Mouse (Mus musculus) liver, embryonic 16.5 days (tissue): ENCODE measurements around the gene Col3a1. TPM values are rescaled to one million over a fixed set of nuclear protein-coding genes. Genes with fewer than 3 reads are reported as not detected.

ENCODE experiments used
- ATAC-seq: fragments of 200-750 bp; cut with Nextera tagmentation; 2 replicates; pipeline ENCODE4 v1.8.0; 2017; ENCODE audit warnings: low read depth, mild to moderate bottlenecking, moderate number of reproducible peaks, moderate library complexity
- H3K27ac ChIP-seq: fragments of 300-500 bp; sonication (generic); 2 replicates; pipeline ENCODE4 v1.5.1; 2014; ENCODE audit warnings: mild to moderate bottlenecking, low read length
- H3K27me3 ChIP-seq: fragments of 300-500 bp; sonication (generic); 2 replicates; pipeline ENCODE4 v1.6.1; 2014; ENCODE audit warnings: low read depth, low read length, mixed read lengths; ENCODE audit not compliant: control insufficient read depth, insufficient read depth
- H3K36me3 ChIP-seq: fragments of 300-500 bp; sonication (generic); 2 replicates; pipeline ENCODE4 v1.6.1; 2014; ENCODE audit warnings: mild to moderate bottlenecking; ENCODE audit not compliant: control insufficient read depth, insufficient read depth
- H3K4me1 ChIP-seq: fragments of 300-500 bp; sonication (generic); 2 replicates; pipeline ENCODE4 v1.6.1; 2014; ENCODE audit warnings: low read depth, low read length, mixed read lengths; ENCODE audit not compliant: control insufficient read depth
- H3K4me2 ChIP-seq: fragments of 300-500 bp; sonication (generic); 2 replicates; pipeline ENCODE4 v1.6.1; 2014; ENCODE audit warnings: low read depth, low read length, mixed read lengths
- H3K4me3 ChIP-seq: fragments of 300-500 bp; sonication (generic); 2 replicates; pipeline ENCODE4 v1.5.1; 2014; ENCODE audit warnings: low read depth, mild to moderate bottlenecking, low read length
- H3K9ac ChIP-seq: fragments of 300-500 bp; sonication (generic); 2 replicates; pipeline ENCODE4 v1.6.1; 2014; ENCODE audit warnings: low read depth, low read length
- H3K9me3 ChIP-seq: fragments of 300-500 bp; sonication (generic); replicated peaks from 2 replicates; pipeline ENCODE4 v1.6.1; 2016; ENCODE audit warnings: low read length; ENCODE audit not compliant: control insufficient read depth
- WGBS: fragments of 180-500 bp; shearing (Covaris S2); extraction: QIAGEN DNeasy Blood & Tissue Kit; methylation state at CpG from one replicate; pipeline ENCODE4 v1.1.7; 2014; ENCODE audit not compliant: insufficient replicate concordance; 5-methylcytosine and 5-hydroxymethylcytosine counted together
- polyA plus RNA-seq: library from polyadenylated mRNA; unstranded; fragments of >200 nt; fragmentation: Nextera tagmentation; extraction: Ambion mirVana; gene quantifications from 2 replicates; pipeline ENCODE4 v1.2.1, GENCODE M21; 2015

Col3a1 gene
- polyA plus RNA-seq = 104 and 123 TPM in 2 replicates

- Histone ChIP-seq H3K36me3 (no peaks in the 10 kb centered on the region), H3K4me2 (no peak within 1 kb of the TSS), H3K9me3 (no peaks in the 10 kb centered on the region), H3K27me3 (no peaks in the 10 kb centered on the region), H3K9ac (no peak within 1 kb of the TSS), H3K27ac (no peak within 1 kb of the TSS), H3K4me3 (no peak within 1 kb of the TSS; the same call in 1 of the 2 replicates), H3K4me1 (no peaks in the 10 kb centered on the region)
- WGBS = 74% methylated on average over 4 of the region's 4 CpGs
- no peak for ATAC-seq
Measured at GRCm38 (mm10) chr1:45311388-45311787, at the start of gene Col3a1. Col3a1 (plus strand) TSS chr1:45311538.

GRCm38 (mm10) chr1:45269421-45269820 lies 41.9 kb upstream of the Col3a1 start:
- no peaks in the 10 kb centered on the region for H3K36me3 ChIP-seq
- H3K27me3 ChIP-seq = no peaks in the 10 kb centered on the region
- H3K4me1 ChIP-seq = no peaks in the 10 kb centered on the region
- no peak overlapping the region for H3K4me2 ChIP-seq
- no peak for ATAC-seq
- H3K4me3 ChIP-seq = no peak overlapping the region
- H3K9me3 ChIP-seq = no peaks in the 10 kb centered on the region
- no peak overlapping the region for H3K9ac ChIP-seq
- H3K27ac ChIP-seq = no peak overlapping the region

- Histone ChIP-seq H3K27ac (no peak overlapping the region), H3K36me3 (no peaks in the 10 kb centered on the region), H3K9me3 (no peaks in the 10 kb centered on the region), H3K9ac (no peak overlapping the region), H3K4me2 (no peak overlapping the region), H3K4me1 (no peaks in the 10 kb centered on the region), H3K4me3 (no peak overlapping the region), H3K27me3 (no peaks in the 10 kb centered on the region)
- 64% methylated on average over 2 of the region's 2 CpGs for WGBS
- ATAC-seq = no peak
Measured at GRCm38 (mm10) chr1:45276006-45276539, 35.3 kb upstream of the Col3a1 start.

- no peaks in the 10 kb centered on the region for H3K36me3 ChIP-seq
- WGBS = 74% methylated on average over 1 of the region's 1 CpGs
- H3K4me1 ChIP-seq = no peaks in the 10 kb centered on the region
- H3K9me3 ChIP-seq = no peaks in the 10 kb centered on the region
- no peak overlapping the region for H3K4me2 ChIP-seq
- H3K4me3 ChIP-seq = no peak overlapping the region
- no peak overlapping the region for H3K9ac ChIP-seq
- no peaks in the 10 kb centered on the region for H3K27me3 ChIP-seq
- no peak overlapping the region for H3K27ac ChIP-seq
- ATAC-seq = no peak
Measured at GRCm38 (mm10) chr1:45287954-45288353, 23.4 kb upstream of the Col3a1 start.

GRCm38 (mm10) chr1:45290037-45290436 lies 21.3 kb upstream of the Col3a1 start:
- no peak overlapping the region for H3K27ac ChIP-seq
- ATAC-seq = no peak
- H3K36me3 ChIP-seq = no peaks in the 10 kb centered on the region
- H3K27me3 ChIP-seq = no peaks in the 10 kb centered on the region
- H3K4me1 ChIP-seq = no peaks in the 10 kb centered on the region
- 51% methylated on average over 4 of the region's 4 CpGs for WGBS
- no peak overlapping the region for H3K4me3 ChIP-seq
- no peaks in the 10 kb centered on the region for H3K9me3 ChIP-seq
- no peak overlapping the region for H3K4me2 ChIP-seq
- H3K9ac ChIP-seq = no peak overlapping the region

GRCm38 (mm10) chr1:45299394-45300119 lies 11.8 kb upstream of the Col3a1 start:
- no peaks in the 10 kb centered on the region for H3K4me1 ChIP-seq
- H3K27me3 ChIP-seq = no peaks in the 10 kb centered on the region
- ATAC-seq = no peak
- H3K9me3 ChIP-seq = no peaks in the 10 kb centered on the region
- no peaks in the 10 kb centered on the region for H3K36me3 ChIP-seq
- H3K9ac ChIP-seq = no peak overlapping the region
- no peak overlapping the region for H3K4me3 ChIP-seq
- 50% methylated on average over 3 of the region's 3 CpGs for WGBS
- H3K27ac ChIP-seq = no peak overlapping the region
- no peak overlapping the region for H3K4me2 ChIP-seq

- WGBS = 35% methylated on average over 1 of the region's 1 CpGs
- H3K9ac ChIP-seq = no peak overlapping the region
- H3K4me1 ChIP-seq = no peaks in the 10 kb centered on the region
- H3K4me3 ChIP-seq = no peak overlapping the region
- ATAC-seq = no peak
- no peak overlapping the region for H3K27ac ChIP-seq
- H3K36me3 ChIP-seq = no peaks in the 10 kb centered on the region
- H3K27me3 ChIP-seq = no peaks in the 10 kb centered on the region
- no peaks in the 10 kb centered on the region for H3K9me3 ChIP-seq
- H3K4me2 ChIP-seq = no peak overlapping the region
Measured at GRCm38 (mm10) chr1:45304273-45304672, 7.1 kb upstream of the Col3a1 start.

- H3K27me3 ChIP-seq = no peaks in the 10 kb centered on the region
- no peak overlapping the region for H3K9ac ChIP-seq
Measured at GRCm38 (mm10) chr1:45309015-45309414, 2.3 kb upstream of the Col3a1 start.

GRCm38 (mm10) chr1:45311962-45312361 lies 624 bp downstream of the Col3a1 start:
- no peak overlapping the region for H3K9ac ChIP-seq
- H3K27ac ChIP-seq = no peak overlapping the region
- no peak overlapping the region for H3K4me3 ChIP-seq
- no peaks in the 10 kb centered on the region for H3K9me3 ChIP-seq
- no peaks in the 10 kb centered on the region for H3K36me3 ChIP-seq
- no peak overlapping the region for H3K4me2 ChIP-seq
- ATAC-seq = no peak
- H3K4me1 ChIP-seq = no peaks in the 10 kb centered on the region
- no peaks in the 10 kb centered on the region for H3K27me3 ChIP-seq

More at GRCm38 (mm10) chr1:45309015-45309414, 2.3 kb upstream of the Col3a1 start:
- no peaks in the 10 kb centered on the region for H3K4me1 ChIP-seq
- H3K4me3 ChIP-seq = no peak overlapping the region
- no peak overlapping the region for H3K4me2 ChIP-seq
- H3K27ac ChIP-seq = no peak overlapping the region
- H3K36me3 ChIP-seq = no peaks in the 10 kb centered on the region
- 37% methylated on average over 2 of the region's 2 CpGs for WGBS
- ATAC-seq = no peak
- no peaks in the 10 kb centered on the region for H3K9me3 ChIP-seq
